Mouse (Mus musculus) lung, postnatal 0 days (tissue): ENCODE measurements at regions not wholly inside any gene's neighbourhood (a gene's known extent, or its start where the extent isn't known, plus 50 kb on each side); places are given as distances from the start of the nearest gene placed in this dataset.

Experiments
- CTCF ChIP-seq: IDR thresholded peaks from 2 replicates; pipeline ENCODE4 v1.5.1; 2016; ENCODE audit warnings: antibody characterized with exemption, mild to moderate bottlenecking
- EP300 ChIP-seq: IDR thresholded peaks from 2 replicates; pipeline ENCODE4 v1.6.1; 2016; ENCODE audit warnings: antibody characterized with exemption, mild to moderate bottlenecking, control low read depth

- no peak for TF ChIP-seq CTCF
- 0 out of 2 replicates have a peak, but pooled peaks have one; percentile 29 for TF ChIP-seq EP300
Measured at GRCm38 (mm10) chr10:122223076-122223475, 125.9 kb upstream of the Rxylt1 start.
